Mouse (Mus musculus) lung, postnatal 10 days (tissue): ENCODE measurements at regions not wholly inside any gene's neighbourhood (a gene's known extent, or its start where the extent isn't known, plus 50 kb on each side); places are given as distances from the start of the nearest gene placed in this dataset.

Experiments used
- DNase-seq: peaks from one replicate; pipeline ENCODE4 v3.0.0; 2021

DNA sequence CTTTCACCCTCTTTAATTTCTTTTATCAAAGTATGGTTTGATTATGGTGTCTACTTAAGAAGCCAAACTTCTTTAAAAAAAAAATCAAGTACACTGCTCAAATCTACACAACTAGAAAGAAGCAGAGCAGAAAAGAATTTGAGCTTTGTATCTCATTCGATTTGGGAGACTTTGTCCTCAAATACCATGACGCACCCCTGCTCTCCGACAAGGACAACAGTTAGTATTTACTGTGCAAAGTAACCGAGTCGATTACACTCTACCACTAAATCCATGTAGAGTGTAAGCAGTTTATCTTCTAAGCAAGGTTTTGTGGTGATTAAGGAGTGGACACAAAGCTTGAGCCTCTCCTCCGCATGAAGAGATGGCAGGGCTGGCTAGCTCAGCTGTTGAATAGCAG is 79.6 kb downstream of the Csl start:
- no peak for DNase-seq

DNA sequence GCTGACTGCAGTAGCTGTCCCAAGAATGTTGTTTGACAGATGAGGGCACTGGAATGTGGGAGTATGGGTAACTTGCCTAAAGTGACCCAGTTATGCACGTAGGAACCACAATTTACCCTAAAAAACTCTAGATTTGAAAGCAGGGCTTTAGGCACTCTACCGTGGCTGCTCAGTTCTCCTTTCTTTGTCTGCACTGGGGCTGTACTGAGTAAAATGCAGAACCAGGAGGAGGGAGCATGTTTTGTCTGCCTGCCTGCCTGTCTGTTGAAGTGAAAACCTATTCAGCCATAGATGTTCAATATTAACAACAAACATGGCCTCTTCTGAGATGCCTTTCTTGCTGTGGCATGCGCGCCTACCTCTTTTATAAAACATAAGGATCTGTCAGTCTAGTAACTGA is 77.5 kb downstream of the Csl start:
- no peak for DNase-seq

DNA sequence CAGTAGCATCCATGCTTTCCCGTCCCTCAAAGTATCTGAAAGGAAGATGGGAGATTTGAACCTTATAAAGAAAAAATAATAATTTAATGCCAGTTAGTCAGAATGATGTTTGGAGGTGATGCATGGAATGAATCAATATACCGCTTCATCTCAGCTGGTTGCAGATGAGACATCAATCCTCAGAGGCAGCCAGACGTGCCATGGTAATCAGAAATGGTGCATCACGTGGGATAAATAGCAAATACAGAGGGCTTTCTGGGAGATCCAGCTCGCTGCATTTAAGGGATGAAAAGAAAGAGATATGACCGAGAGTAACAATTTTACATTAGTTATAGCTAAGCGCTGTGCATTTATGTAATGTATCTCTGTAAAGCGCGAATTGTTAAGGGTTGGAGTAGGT is 77.1 kb downstream of the Csl start:
- no peak for DNase-seq

DNA sequence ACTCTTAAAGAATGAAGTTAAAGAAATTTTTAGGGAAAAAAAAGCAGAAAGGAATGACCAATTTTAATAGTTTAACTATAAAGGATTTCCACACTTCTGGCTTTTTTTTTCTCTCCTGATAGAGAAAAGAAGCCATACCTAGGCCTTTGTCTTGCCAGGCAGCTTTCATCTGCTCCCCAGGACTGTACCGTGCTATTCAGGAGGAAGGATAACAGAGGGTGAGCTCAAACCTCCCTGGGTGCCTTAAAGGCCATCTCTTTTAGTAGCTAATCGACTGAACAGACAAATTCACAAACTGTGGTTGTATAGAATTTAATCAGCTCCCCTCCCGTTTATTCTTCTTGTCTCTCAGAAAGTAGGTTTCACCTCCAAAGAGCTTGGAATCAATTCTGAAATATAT is 76.1 kb downstream of the Csl start:
- DNase-seq = no peak

DNA sequence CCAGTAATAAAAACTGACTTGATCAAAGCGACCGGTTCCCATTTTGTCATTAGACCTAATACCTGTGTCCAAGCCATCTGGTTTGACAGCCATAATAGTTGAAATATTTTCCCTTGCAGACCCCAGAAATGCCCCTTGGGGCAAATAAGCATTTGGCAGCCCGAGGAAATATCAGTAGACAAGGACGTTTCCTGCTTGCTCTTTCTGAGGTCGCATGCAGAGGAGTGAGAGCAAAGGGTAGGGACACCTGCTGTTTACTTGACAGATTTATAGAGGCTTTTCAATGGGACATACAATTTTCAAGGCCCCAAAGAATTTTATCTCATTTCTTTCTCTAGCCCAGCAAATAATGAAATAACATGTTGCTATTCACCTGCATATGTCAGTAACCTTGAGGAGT is 73.5 kb downstream of the Csl start:
- no peak for DNase-seq

DNA sequence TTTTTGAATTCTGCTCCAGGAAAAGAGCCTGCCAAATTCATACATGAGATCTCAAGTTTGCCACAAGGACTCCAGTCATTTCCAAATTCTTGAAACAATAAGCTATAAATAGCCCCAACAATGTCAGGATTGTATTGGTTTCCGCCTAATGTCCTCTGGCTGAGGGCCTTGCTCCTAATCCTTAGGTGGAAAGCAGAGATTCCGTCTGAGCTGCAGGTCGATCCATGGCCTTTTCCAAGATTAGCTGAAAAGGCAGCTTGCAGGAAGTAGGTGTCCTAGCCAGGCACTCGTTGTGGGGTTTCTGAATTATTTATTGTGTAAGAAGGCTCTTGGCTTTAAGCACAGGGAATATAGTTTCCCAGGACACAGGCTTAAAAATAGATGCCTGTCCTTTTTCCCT is 72.4 kb downstream of the Csl start:
- DNase-seq = peak; percentile 5

DNA sequence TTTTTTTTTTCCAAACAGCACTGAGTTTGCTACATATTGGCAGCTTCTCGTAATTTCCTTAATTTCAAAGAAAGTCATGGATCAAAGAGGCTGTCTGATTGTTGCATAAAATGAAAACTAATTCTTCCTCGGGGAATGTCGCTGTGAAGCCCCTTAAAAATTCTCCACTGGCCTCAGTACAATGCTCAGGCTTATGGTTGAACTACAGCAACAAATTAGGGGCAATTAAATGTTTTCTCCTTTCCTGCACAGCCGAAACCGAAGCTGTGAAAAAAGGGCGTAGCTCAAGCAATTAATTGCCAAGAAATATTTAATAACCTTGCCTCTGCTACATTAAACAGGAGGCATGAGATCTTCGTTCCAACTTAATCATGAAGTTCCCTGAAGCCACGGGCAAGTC is 61.8 kb downstream of the Csl start:
- no peak for DNase-seq

DNA sequence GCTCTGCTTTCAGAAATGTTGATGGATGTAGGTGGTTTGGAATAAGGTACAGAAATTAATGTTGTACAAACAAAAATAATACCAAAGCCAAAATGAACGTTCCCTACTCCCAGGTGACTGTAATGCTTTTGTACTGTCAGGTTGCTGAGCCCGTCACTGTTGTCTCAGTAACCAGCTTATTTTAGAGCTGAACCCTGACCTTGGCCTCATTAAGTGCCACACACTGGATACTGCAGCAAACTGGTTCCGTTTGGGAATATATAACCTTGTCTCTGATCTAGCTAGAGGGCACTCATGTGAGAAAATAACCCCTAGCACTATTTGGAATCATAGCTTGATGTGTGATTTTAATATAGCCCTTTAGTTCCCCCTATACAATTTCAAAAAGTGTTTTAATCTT is 60.0 kb downstream of the Csl start:
- no peak for DNase-seq

DNA sequence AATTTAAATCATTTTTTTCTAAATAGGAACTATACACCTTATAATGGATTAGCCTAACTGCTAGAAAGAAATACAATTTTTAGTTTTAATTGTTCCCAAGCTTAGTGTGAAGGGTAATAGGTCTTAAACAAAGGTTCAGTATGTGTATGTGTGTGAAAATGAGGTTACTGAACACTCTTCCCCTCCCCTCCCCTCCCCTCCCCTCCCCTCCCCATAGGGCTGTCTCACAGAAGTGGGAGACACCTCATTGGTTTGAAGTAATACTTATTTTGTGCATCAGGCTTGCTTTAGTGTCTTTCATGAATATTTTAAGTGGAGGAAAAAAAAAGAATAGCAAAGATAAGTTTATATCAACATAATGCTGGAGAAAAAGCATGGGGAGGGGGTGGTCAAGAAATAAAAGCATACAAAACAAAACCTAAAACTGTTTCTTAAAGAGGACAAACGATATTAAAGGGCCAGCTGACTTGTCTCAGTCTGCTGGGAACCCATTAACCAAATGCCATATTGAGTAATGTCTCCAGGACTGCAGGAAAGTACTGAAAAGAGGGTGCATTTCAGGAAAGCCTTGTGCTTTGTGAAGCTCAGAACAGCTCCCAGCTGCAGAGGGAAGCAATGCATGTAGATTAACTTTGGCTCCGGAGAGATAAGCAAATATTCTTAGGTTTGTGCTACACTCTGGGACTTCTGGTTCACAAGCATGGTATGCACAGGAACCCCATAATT is 59.2 kb downstream of the Csl start:
- DNase-seq = no peak
